Mouse (Mus musculus) neural tube, embryonic 13.5 days (tissue): ENCODE data around the gene Ccnd3. TPM values are rescaled to one million over a fixed set of nuclear protein-coding genes. Genes with fewer than 3 reads are reported as not detected.
"Not testable (repeated sequence)": the region's sequence is repeated elsewhere in the genome, so short reads cannot be mapped to it uniquely, and the experiment has no call there.

ENCODE experiments used
- ATAC-seq: fragments of 200-750 bp; cut with Nextera tagmentation; 2 replicates; pipeline ENCODE4 v1.8.0; 2017; ENCODE audit warnings: low read depth, mild to moderate bottlenecking, moderate TSS enrichment, moderate library complexity
- H3K27ac ChIP-seq: fragments of 300-500 bp; sonication (generic); replicated peaks from 2 replicates; pipeline ENCODE4 v1.5.1; 2015; ENCODE audit warnings: moderate library complexity, mild to moderate bottlenecking, inconsistent platforms
- H3K27me3 ChIP-seq: fragments of 300-500 bp; sonication (generic); 2 replicates; pipeline ENCODE4 v1.6.1; 2015; ENCODE audit warnings: mild to moderate bottlenecking, inconsistent platforms
- H3K36me3 ChIP-seq: fragments of 300-500 bp; sonication (generic); 2 replicates; pipeline ENCODE4 v1.6.1; 2015; ENCODE audit warnings: mild to moderate bottlenecking, inconsistent platforms
- H3K4me1 ChIP-seq: fragments of 300-500 bp; sonication (generic); replicated peaks from 2 replicates; pipeline ENCODE4 v1.6.1; 2015; ENCODE audit warnings: inconsistent platforms
- H3K4me2 ChIP-seq: fragments of 300-500 bp; sonication (generic); 2 replicates; pipeline ENCODE4 v1.6.1; 2015; ENCODE audit warnings: inconsistent platforms, mild to moderate bottlenecking, moderate library complexity
- H3K4me3 ChIP-seq: fragments of 300-500 bp; sonication (generic); 2 replicates; pipeline ENCODE4 v1.5.1; 2015; ENCODE audit warnings: mild to moderate bottlenecking, inconsistent platforms
- H3K9ac ChIP-seq: fragments of 300-500 bp; sonication (generic); 2 replicates; pipeline ENCODE4 v1.6.1; 2015; ENCODE audit warnings: moderate library complexity, mild to moderate bottlenecking, inconsistent platforms
- H3K9me3 ChIP-seq: fragments of 300-500 bp; sonication (generic); 2 replicates; pipeline ENCODE4 v1.6.1; 2016; ENCODE audit warnings: inconsistent platforms
- WGBS: fragments of 180-500 bp; shearing (Covaris S2); methylation state at CpG from one replicate; pipeline ENCODE4 v1.1.7; 2015; 5-methylcytosine and 5-hydroxymethylcytosine counted together
- polyA plus RNA-seq: library from polyadenylated mRNA; unstranded; fragments of >200 nt; fragmentation: Nextera tagmentation; extraction: Ambion mirVana; gene quantifications from 2 replicates; pipeline ENCODE4 v1.2.1, GENCODE M21; 2015

Ccnd3 gene
- polyA plus RNA-seq, 1 experiment from 2014 or later = 78.5 TPM

GRCm38 (mm10) chr17:47593215-47593853 is 88.5 kb downstream of the Ccnd3 start:
- peak; percentile 90 for ATAC-seq
- H3K36me3 ChIP-seq = peaks cover 2% of the 10 kb centered on the region; the same call in 1 of the 2 replicates
- H3K9me3 ChIP-seq = no peaks in the 10 kb centered on the region
- peak overlapping the region; percentile 81 for H3K9ac ChIP-seq
- no peaks in the 10 kb centered on the region; the same call in 1 of the 2 replicates for H3K27me3 ChIP-seq
- peak overlapping the region; percentile 87 for H3K27ac ChIP-seq
- H3K4me1 ChIP-seq = peaks cover 48% of the 10 kb centered on the region
- 1% methylated on average over 62 of the region's 63 CpGs for WGBS
- H3K4me3 ChIP-seq = peak overlapping the region; percentile 76
- H3K4me2 ChIP-seq = peak overlapping the region; percentile 96

GRCm38 (mm10) chr17:47593854-47594182 is 89.0 kb downstream of the Ccnd3 start:
- peak overlapping the region; percentile 96 for H3K4me2 ChIP-seq
- peak overlapping the region; percentile 76 for H3K4me3 ChIP-seq
- H3K27me3 ChIP-seq = no peaks in the 10 kb centered on the region; the same call in 1 of the 2 replicates
- peak overlapping the region; percentile 81 for H3K9ac ChIP-seq
- WGBS = 0% methylated on average over 13 of the region's 13 CpGs
- H3K4me1 ChIP-seq = peaks cover 48% of the 10 kb centered on the region
- H3K36me3 ChIP-seq = peaks cover 7% of the 10 kb centered on the region; the same call in 1 of the 2 replicates
- peak; percentile 1; the same call in 1 of the 2 replicates for ATAC-seq
- peak overlapping the region; percentile 87 for H3K27ac ChIP-seq
- no peaks in the 10 kb centered on the region for H3K9me3 ChIP-seq

- ATAC-seq = no peak
- Histone ChIP-seq H3K27me3 (no peaks in the 10 kb centered on the region; the same call in 1 of the 2 replicates), H3K4me1 (peaks cover 48% of the 10 kb centered on the region), H3K9ac (peak overlapping the region; percentile 81), H3K4me2 (peak overlapping the region; percentile 96), H3K27ac (peak overlapping the region; percentile 87), H3K4me3 (peak overlapping the region; percentile 76), H3K36me3 (peaks cover 11% of the 10 kb centered on the region), H3K9me3 (no peaks in the 10 kb centered on the region)
- WGBS = under 1% methylated on average over 43 of the region's 43 CpGs
These were observed 89.5 kb downstream of the Ccnd3 start for GRCm38 (mm10) chr17:47594183-47594968.

GRCm38 (mm10) chr17:47594969-47595247 is 90.1 kb downstream of the Ccnd3 start:
- Histone ChIP-seq H3K4me1 (peaks cover 48% of the 10 kb centered on the region), H3K9ac (peak overlapping the region; percentile 81), H3K4me2 (peak overlapping the region; percentile 96), H3K9me3 (no peaks in the 10 kb centered on the region), H3K27me3 (no peaks in the 10 kb centered on the region; the same call in 1 of the 2 replicates), H3K4me3 (peak overlapping the region; percentile 76), H3K27ac (peak overlapping the region; percentile 87), H3K36me3 (peaks cover 17% of the 10 kb centered on the region)
- WGBS = 2% methylated on average over 9 of the region's 9 CpGs
- ATAC-seq = no peak

- peaks cover 23% of the 10 kb centered on the region for H3K36me3 ChIP-seq
- ATAC-seq = peak; percentile 30
- no peaks in the 10 kb centered on the region; the same call in 1 of the 2 replicates for H3K27me3 ChIP-seq
- H3K4me2 ChIP-seq = peak overlapping the region; percentile 96
- WGBS = 2% methylated on average over 21 of the region's 21 CpGs
- no peaks in the 10 kb centered on the region for H3K9me3 ChIP-seq
- H3K27ac ChIP-seq = peak overlapping the region; percentile 87
- H3K4me1 ChIP-seq = peaks cover 48% of the 10 kb centered on the region
- peak overlapping the region; percentile 76 for H3K4me3 ChIP-seq
- H3K9ac ChIP-seq = peak overlapping the region; percentile 81
These were observed 90.7 kb downstream of the Ccnd3 start for GRCm38 (mm10) chr17:47595248-47596161.

GRCm38 (mm10) chr17:47596162-47596838 is 91.4 kb downstream of the Ccnd3 start:
- no peak for ATAC-seq
- H3K27ac ChIP-seq = peak overlapping the region; percentile 87
- peaks cover 31% of the 10 kb centered on the region for H3K36me3 ChIP-seq
- no peaks in the 10 kb centered on the region; the same call in 1 of the 2 replicates for H3K27me3 ChIP-seq
- H3K4me3 ChIP-seq = peak overlapping the region; percentile 76
- 25% methylated on average over 6 of the region's 6 CpGs for WGBS
- H3K9ac ChIP-seq = peak overlapping the region; percentile 81
- peak overlapping the region; percentile 96 for H3K4me2 ChIP-seq
- no peaks in the 10 kb centered on the region for H3K9me3 ChIP-seq
- peaks cover 48% of the 10 kb centered on the region for H3K4me1 ChIP-seq

- 72% methylated on average over 5 of the region's 5 CpGs for WGBS
- Histone ChIP-seq H3K4me3 (no peak overlapping the region), H3K9me3 (no peaks in the 10 kb centered on the region), H3K4me1 (peaks cover 48% of the 10 kb centered on the region), H3K27me3 (no peaks in the 10 kb centered on the region; the same call in 1 of the 2 replicates), H3K36me3 (peaks cover 36% of the 10 kb centered on the region), H3K4me2 (peak overlapping the region; percentile 96), H3K9ac (peak overlapping the region; percentile 81), H3K27ac (peak overlapping the region; percentile 87; the same call in 1 of the 2 replicates)
- ATAC-seq = no peak
These were observed 92.0 kb downstream of the Ccnd3 start for GRCm38 (mm10) chr17:47596839-47597164.

GRCm38 (mm10) chr17:47597261-47597660 is 92.4 kb downstream of the Ccnd3 start:
- Histone ChIP-seq H3K27me3 (no peaks in the 10 kb centered on the region), H3K27ac (no peak overlapping the region), H3K4me3 (no peak overlapping the region), H3K4me1 (peaks cover 48% of the 10 kb centered on the region), H3K4me2 (peak overlapping the region; percentile 96), H3K9ac (peak overlapping the region; percentile 81; the same call in 1 of the 2 replicates), H3K36me3 (peaks cover 40% of the 10 kb centered on the region), H3K9me3 (no peaks in the 10 kb centered on the region)
- ATAC-seq = no peak
- WGBS = 83% methylated on average over 13 of the region's 13 CpGs

- peaks cover 48% of the 10 kb centered on the region for H3K36me3 ChIP-seq
- H3K27ac ChIP-seq = peak overlapping the region; percentile 43; the same call in 1 of the 2 replicates
- ATAC-seq = no peak
- peaks cover 44% of the 10 kb centered on the region for H3K4me1 ChIP-seq
- H3K9ac ChIP-seq = no peak overlapping the region
- H3K4me3 ChIP-seq = no peak overlapping the region
- peak overlapping the region; percentile 96; the same call in 1 of the 2 replicates for H3K4me2 ChIP-seq
- H3K27me3 ChIP-seq = no peaks in the 10 kb centered on the region
- no peaks in the 10 kb centered on the region for H3K9me3 ChIP-seq
- WGBS = 29% methylated on average over 10 of the region's 10 CpGs
These were observed 93.2 kb downstream of the Ccnd3 start for GRCm38 (mm10) chr17:47597838-47598579.

- ATAC-seq, H3K9me3 ChIP-seq, H3K4me2 ChIP-seq, H3K4me3 ChIP-seq, H3K27me3 ChIP-seq, H3K9ac ChIP-seq: not testable (repeated sequence)
- H3K36me3 ChIP-seq = peaks cover 53% of the 10 kb centered on the region
- H3K27ac ChIP-seq = peak overlapping the region; percentile 43; the same call in 1 of the 2 replicates
- WGBS = 81% methylated on average over 10 of the region's 10 CpGs
- H3K4me1 ChIP-seq = peaks cover 42% of the 10 kb centered on the region
These were observed 93.9 kb downstream of the Ccnd3 start for GRCm38 (mm10) chr17:47598580-47599304.
